In the genomic region with DNA sequence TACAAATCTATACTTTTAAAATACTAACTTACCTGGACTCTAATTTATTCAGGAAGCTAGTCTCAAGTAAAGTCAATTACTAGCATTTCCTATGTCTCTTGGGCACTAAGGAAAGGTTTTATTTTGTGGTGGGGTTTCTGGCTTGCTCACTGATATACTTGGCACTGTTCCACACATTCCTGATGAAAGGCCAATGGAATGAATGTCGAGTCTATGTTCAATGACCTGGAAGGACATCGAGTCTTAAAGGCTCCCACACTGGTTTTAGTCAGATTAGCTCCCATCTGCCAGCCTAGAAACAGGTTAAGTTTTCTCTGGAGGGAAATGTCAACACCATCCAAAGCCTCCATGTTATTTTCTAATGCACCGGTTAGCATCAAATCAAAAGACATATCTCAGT, we compare ENCODE assay signal across 29 mouse cellular contexts.
DNase-seq lines count a peak whose midpoint lies in the region; ATAC-seq lines count a peak whose summit lies in the region.
"Had no signal": no experiment of that assay in that cellular context is flagged by ENCODE, and none has a peak within 500 bp of the region (broad histone marks: within the 10 kb centered on the region; RNA-seq: fewer than 3 reads in every experiment).

No protein-coding gene starts in this region.

- no peaks in the 10 kb centered on the region for H3K36me3 ChIP-seq in embryonic facial prominence, embryonic 14.5 days (ENCODE audit: control insufficient read depth, insufficient read depth, low read length)
- H3K36me3 ChIP-seq in embryonic facial prominence, embryonic 10.5 days (replicated peaks), result no peaks in the 10 kb centered on the region
- H3K36me3 ChIP-seq: embryonic facial prominence, embryonic 12.5 days; heart, embryonic 10.5 days; heart, embryonic 15.5 days; kidney, embryonic 15.5 days; neural tube, embryonic 12.5 days; stomach, embryonic 15.5 days had no signal

- H3K27ac ChIP-seq in embryonic facial prominence, embryonic 14.5 days (replicated peaks; ENCODE audit: low read depth, low read length), result no peak overlapping the region
- H3K27ac ChIP-seq in embryonic facial prominence, embryonic 10.5 days (replicated peaks), result no peak overlapping the region
- H3K27ac ChIP-seq: embryonic facial prominence, embryonic 12.5 days; heart, embryonic 10.5 days; heart, embryonic 15.5 days; kidney, embryonic 15.5 days; liver, embryonic 14.5 days; neural tube, embryonic 12.5 days; stomach, embryonic 15.5 days had no signal

- no peak for ATAC-seq in embryonic facial prominence, embryonic 14.5 days (ENCODE audit: low read depth)
- ATAC-seq: CD4-positive, CD25-positive, alpha-beta regulatory T cell, adult 4 months; intestine, embryonic 16.5 days; midbrain, embryonic 16.5 days had no signal

- no peak overlapping the region for H3K9ac ChIP-seq in embryonic facial prominence, embryonic 14.5 days (ENCODE audit: low read depth, low read length)
- H3K9ac ChIP-seq: embryonic facial prominence, embryonic 12.5 days; heart, embryonic 15.5 days; kidney, embryonic 15.5 days; liver, embryonic 14.5 days; neural tube, embryonic 12.5 days; stomach, embryonic 15.5 days had no signal

- H3K4me2 ChIP-seq in embryonic facial prominence, embryonic 14.5 days (ENCODE audit: low read depth, low read length), result no peak overlapping the region
- H3K4me2 ChIP-seq: embryonic facial prominence, embryonic 12.5 days; heart, embryonic 15.5 days; kidney, embryonic 15.5 days; midbrain, embryonic 11.5 days; neural tube, embryonic 12.5 days; stomach, embryonic 15.5 days had no signal

- DNase-seq in embryonic facial prominence, embryonic 14.5 days (ENCODE audit: low spot score), result peak; percentile 45
- no peak for DNase-seq in embryonic facial prominence, embryonic 10.5 days (ENCODE audit: low spot score)
- peak; percentile 5 for DNase-seq in kidney, postnatal 14 days
- no peak for DNase-seq in kidney, postnatal 36 days
- DNase-seq in NIH3T3 (ENCODE audit: low read depth), result peak; percentile 41
- peak; percentile 90 for DNase-seq in retina, postnatal 1 day
- DNase-seq in left cerebral cortex, adult 11 months (ENCODE audit: low spot score), result no peak
- DNase-seq in spleen, postnatal 36 days (ENCODE audit: low spot score in 2 of 2), result no peak
- DNase-seq: adrenal gland, postnatal 25 days; cerebellum, adult 2 months; cerebellum, postnatal 36 days; gastrocnemius, postnatal 14 days; layer of hippocampus, adult 9-11 months; liver; lung, adult 2 months; lung, postnatal 14 days; right cerebral cortex, postnatal 14 days had no signal

- no peaks in the 10 kb centered on the region for H3K27me3 ChIP-seq in embryonic facial prominence, embryonic 14.5 days (replicated peaks; ENCODE audit: control insufficient read depth, insufficient read depth, low read length)
- no peaks in the 10 kb centered on the region for H3K27me3 ChIP-seq in embryonic facial prominence, embryonic 10.5 days (replicated peaks; ENCODE audit: low read depth, poor library complexity, severe bottlenecking)
- H3K27me3 ChIP-seq: embryonic facial prominence, embryonic 12.5 days; heart, embryonic 15.5 days; kidney, embryonic 15.5 days; neural tube, embryonic 12.5 days; stomach, embryonic 15.5 days had no signal

- H3K4me3 ChIP-seq in embryonic facial prominence, embryonic 14.5 days (ENCODE audit: low read depth, low read length), result no peak overlapping the region
- no peak overlapping the region for H3K4me3 ChIP-seq in embryonic facial prominence, embryonic 10.5 days
- H3K4me3 ChIP-seq: embryonic facial prominence, embryonic 12.5 days; heart, embryonic 10.5 days; heart, embryonic 15.5 days; kidney, embryonic 15.5 days; myocyte; neural tube, embryonic 12.5 days; stomach, embryonic 15.5 days had no signal

- no peaks in the 10 kb centered on the region for H3K4me1 ChIP-seq in embryonic facial prominence, embryonic 14.5 days (ENCODE audit: control insufficient read depth, insufficient read depth, low read length)
- H3K4me1 ChIP-seq in embryonic facial prominence, embryonic 10.5 days, result no peaks in the 10 kb centered on the region
- H3K4me1 ChIP-seq: embryonic facial prominence, embryonic 12.5 days; heart, embryonic 15.5 days; kidney, embryonic 15.5 days; neural tube, embryonic 12.5 days; stomach, embryonic 15.5 days had no signal

- peaks cover 8% of the 10 kb centered on the region for H3K9me3 ChIP-seq in embryonic facial prominence, embryonic 14.5 days (ENCODE audit: control insufficient read depth, low read length)
- H3K9me3 ChIP-seq in embryonic facial prominence, embryonic 10.5 days, result 0 out of 2 replicates have a peak, but pooled peaks cover 2% of the 10 kb centered on the region
- H3K9me3 ChIP-seq: embryonic facial prominence, embryonic 12.5 days; heart, embryonic 10.5 days; heart, embryonic 15.5 days; kidney, embryonic 15.5 days; neural tube, embryonic 12.5 days; stomach, embryonic 15.5 days had no signal

- 61% methylated on average over 3 of the region's 3 CpGs for WGBS in embryonic facial prominence, embryonic 14.5 days
- 89% methylated on average over 3 of the region's 3 CpGs for WGBS in embryonic facial prominence, embryonic 10.5 days

Comparison
In these comparisons a context has a peak if more than half of its experiments do, and no peak if none do; other contexts are left out.
1. DNase-seq: peak in embryonic facial prominence, embryonic 14.5 days (single experiment), kidney, postnatal 14 days (single experiment), NIH3T3 (single experiment) and retina, postnatal 1 day (single experiment); none in embryonic facial prominence, embryonic 10.5 days (single experiment), kidney, postnatal 36 days (0 of 2), left cerebral cortex, adult 11 months (single experiment) and spleen, postnatal 36 days (0 of 2).